Mouse (Mus musculus): ENCODE measurements around the gene Glt1d1. TPM values are rescaled to one million over a fixed set of nuclear protein-coding genes. Genes with fewer than 3 reads are reported as not detected.
A peak's percentile ranks its signal among the peaks of the same experiment; 100 is the strongest.

Glt1d1 gene
- polyA plus RNA-seq, 2 experiments = 0.47 to 1.5 TPM

DNA sequence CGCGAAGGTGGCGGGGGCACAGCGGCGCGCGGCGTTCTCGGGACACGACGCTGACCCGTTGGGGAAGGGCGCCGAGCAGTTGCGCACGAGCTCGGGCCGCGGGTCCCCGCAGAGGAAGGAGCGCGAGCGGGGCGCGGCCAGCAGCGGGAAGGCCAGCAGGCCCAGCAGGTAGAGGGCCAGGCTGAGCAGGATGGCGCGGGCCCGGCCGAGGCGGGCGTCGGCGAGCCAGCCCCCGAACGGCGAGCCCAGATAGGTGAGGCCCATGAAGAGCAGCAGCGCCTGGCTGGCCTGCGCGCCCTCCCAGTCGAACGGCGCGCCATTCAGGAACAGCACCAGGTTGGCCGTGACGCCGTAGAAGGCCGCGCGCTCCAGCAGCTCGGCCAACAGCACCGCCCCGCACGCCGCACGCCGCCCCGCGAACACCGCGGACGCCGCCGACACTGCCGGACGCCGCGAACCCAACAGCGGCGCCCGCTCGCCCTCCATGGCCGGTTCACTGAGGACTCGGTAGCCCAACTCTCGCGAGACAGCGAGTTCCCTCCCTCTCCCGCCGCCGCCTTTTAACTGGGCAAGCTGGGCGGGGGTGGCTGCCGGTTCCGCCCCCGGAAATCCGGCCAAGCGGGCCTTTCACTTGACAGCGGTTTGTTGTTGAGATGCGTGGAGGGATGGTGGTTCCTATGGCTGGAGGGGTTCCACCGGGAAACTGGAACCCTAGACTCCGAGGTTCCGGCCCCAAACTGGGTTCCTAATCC lies 15.0 kb upstream of the Glt1d1 start:
- Histone ChIP-seq H3K4me3 (replicated peaks; ENCODE audit: low read length) (peak overlapping the region; percentile 98), H3K27me3 (ENCODE audit: control insufficient read depth, insufficient read depth, low read length) (no peaks in the 10 kb centered on the region), H3K27ac (replicated peaks; ENCODE audit: low read depth, low read length) (peak overlapping the region; percentile 88), H3K4me2 (replicated peaks; ENCODE audit: low read depth, low read length, severe bottlenecking) (peak overlapping the region; percentile 87), H3K9me3 (ENCODE audit: control insufficient read depth, low read length) (no peaks in the 10 kb centered on the region), H3K4me1 (ENCODE audit: control insufficient read depth, insufficient read depth, low read length) (peaks cover 11% of the 10 kb centered on the region), H3K36me3 (ENCODE audit: control insufficient read depth, insufficient read depth, low read length) (no peaks in the 10 kb centered on the region), H3K9ac (ENCODE audit: low read depth, low read length, severe bottlenecking) (peak overlapping the region; percentile 97)
- DNase-seq (ENCODE audit: low spot score) (peak; percentile 98), ATAC-seq (ENCODE audit: low FRiP score, low read depth) (peak; percentile 96)
- 3% methylated on average over 44 of the region's 91 CpGs for WGBS
- peak; percentile 61; the same call in 1 of the 2 replicates for TF ChIP-seq POLR2A (IDR thresholded peaks at IDR 0.05; ENCODE audit: borderline replicate concordance, extremely low read depth, insufficient read depth, insufficient read length)

DNA sequence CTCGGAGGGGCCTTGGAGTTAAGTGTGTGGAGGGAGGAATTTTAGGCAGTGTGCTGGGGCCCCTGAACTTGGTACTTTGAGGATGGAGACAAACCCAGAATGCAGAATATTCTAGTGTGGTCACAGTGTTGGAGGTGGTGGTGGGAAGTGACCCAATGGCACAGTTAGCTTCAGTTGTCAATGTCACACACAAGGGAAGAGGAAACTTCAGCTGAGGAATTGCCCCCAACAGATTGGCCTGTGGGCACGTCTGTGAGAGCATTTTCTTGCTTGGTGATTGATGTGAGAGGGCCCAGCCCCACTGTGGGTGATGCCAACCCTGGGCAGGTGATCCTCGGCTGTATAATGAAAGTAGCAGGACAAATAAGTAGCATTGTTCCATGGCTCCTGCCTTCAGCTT lies 13.2 kb upstream of the Glt1d1 start:
- Histone ChIP-seq H3K36me3 (ENCODE audit: control insufficient read depth, insufficient read depth, low read length) (no peaks in the 10 kb centered on the region), H3K27ac (replicated peaks; ENCODE audit: low read depth, low read length) (no peak overlapping the region), H3K4me3 (replicated peaks; ENCODE audit: low read length) (no peak overlapping the region), H3K4me1 (ENCODE audit: control insufficient read depth, insufficient read depth, low read length) (peaks cover 11% of the 10 kb centered on the region), H3K4me2 (replicated peaks; ENCODE audit: low read depth, low read length, severe bottlenecking) (no peak overlapping the region), H3K27me3 (ENCODE audit: control insufficient read depth, insufficient read depth, low read length) (no peaks in the 10 kb centered on the region), H3K9ac (ENCODE audit: low read depth, low read length, severe bottlenecking) (no peak overlapping the region), H3K9me3 (ENCODE audit: control insufficient read depth, low read length) (no peaks in the 10 kb centered on the region)
- no peak for ATAC-seq (ENCODE audit: low FRiP score, low read depth)
- TF ChIP-seq POLR2A (IDR thresholded peaks at IDR 0.05; ENCODE audit: borderline replicate concordance, extremely low read depth, insufficient read depth, insufficient read length) = no peak
- 72% methylated on average over 3 of the region's 3 CpGs for whole genome bisulfite sequencing
- DNase-seq (ENCODE audit: low spot score) = no peak

DNA sequence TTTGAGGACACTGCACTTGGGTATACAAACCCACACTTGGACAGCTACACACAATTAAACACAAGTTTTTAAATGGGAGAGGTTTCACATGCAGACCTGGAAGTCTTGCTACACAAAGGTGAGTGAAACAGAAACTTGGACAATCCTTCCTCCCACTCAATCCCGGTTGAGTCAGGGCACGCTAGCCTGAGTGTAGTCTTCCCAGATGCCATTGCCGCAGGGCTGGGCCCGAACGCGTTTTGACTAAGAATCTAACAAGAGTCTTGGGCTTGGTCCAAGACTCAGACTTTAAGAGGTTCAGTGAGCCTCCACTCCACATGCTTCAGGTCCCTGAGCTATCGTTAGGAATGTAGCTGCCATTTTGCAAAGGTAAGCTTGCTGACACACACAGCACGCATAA lies 11.7 kb upstream of the Glt1d1 start:
- Histone ChIP-seq H3K27me3 (ENCODE audit: control insufficient read depth, insufficient read depth, low read length) (no peaks in the 10 kb centered on the region), H3K4me3 (replicated peaks; ENCODE audit: low read length) (no peak overlapping the region), H3K27ac (replicated peaks; ENCODE audit: low read depth, low read length) (no peak overlapping the region), H3K36me3 (ENCODE audit: control insufficient read depth, insufficient read depth, low read length) (no peaks in the 10 kb centered on the region), H3K9ac (ENCODE audit: low read depth, low read length, severe bottlenecking) (no peak overlapping the region), H3K4me2 (replicated peaks; ENCODE audit: low read depth, low read length, severe bottlenecking) (no peak overlapping the region), H3K4me1 (ENCODE audit: control insufficient read depth, insufficient read depth, low read length) (peaks cover 11% of the 10 kb centered on the region), H3K9me3 (ENCODE audit: control insufficient read depth, low read length) (no peaks in the 10 kb centered on the region)
- DNase-seq (ENCODE audit: low spot score) (no peak), ATAC-seq (ENCODE audit: low FRiP score, low read depth) (no peak)
- 63% methylated on average over 8 of the region's 8 CpGs for WGBS
- TF ChIP-seq POLR2A (IDR thresholded peaks at IDR 0.05; ENCODE audit: borderline replicate concordance, extremely low read depth, insufficient read depth, insufficient read length) = no peak

DNA sequence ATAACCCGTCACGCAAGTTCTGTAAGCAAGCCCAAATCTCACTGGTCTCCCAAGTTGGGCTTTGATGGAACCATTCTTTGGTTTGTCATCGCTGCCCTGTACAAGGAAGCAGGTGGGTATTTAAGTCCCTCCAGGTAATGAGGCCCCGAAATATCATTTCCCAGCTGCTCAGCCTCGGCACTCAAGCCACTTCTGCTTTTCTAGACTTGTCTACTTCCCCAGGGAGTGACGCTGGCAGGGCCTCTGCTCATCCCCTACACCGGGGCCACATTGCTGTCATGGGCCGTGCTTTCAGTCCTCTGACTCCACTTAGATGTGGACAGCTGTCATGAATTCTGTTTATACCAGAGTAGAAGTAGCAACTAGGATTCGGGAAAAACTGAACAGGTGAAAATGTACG lies 11.0 kb upstream of the Glt1d1 start:
- DNase-seq (ENCODE audit: low spot score) = no peak
- 79% methylated on average over 10 of the region's 10 CpGs for WGBS
- TF ChIP-seq POLR2A (IDR thresholded peaks at IDR 0.05; ENCODE audit: borderline replicate concordance, extremely low read depth, insufficient read depth, insufficient read length) = no peak
- Histone ChIP-seq H3K9ac (ENCODE audit: low read depth, low read length, severe bottlenecking) (no peak overlapping the region), H3K27me3 (ENCODE audit: control insufficient read depth, insufficient read depth, low read length) (no peaks in the 10 kb centered on the region), H3K27ac (replicated peaks; ENCODE audit: low read depth, low read length) (no peak overlapping the region), H3K4me1 (ENCODE audit: control insufficient read depth, insufficient read depth, low read length) (peaks cover 3% of the 10 kb centered on the region), H3K4me2 (replicated peaks; ENCODE audit: low read depth, low read length, severe bottlenecking) (no peak overlapping the region), H3K36me3 (ENCODE audit: control insufficient read depth, insufficient read depth, low read length) (no peaks in the 10 kb centered on the region), H3K9me3 (ENCODE audit: control insufficient read depth, low read length) (no peaks in the 10 kb centered on the region), H3K4me3 (replicated peaks; ENCODE audit: low read length) (no peak overlapping the region)
- ATAC-seq (ENCODE audit: low FRiP score, low read depth) = no peak

DNA sequence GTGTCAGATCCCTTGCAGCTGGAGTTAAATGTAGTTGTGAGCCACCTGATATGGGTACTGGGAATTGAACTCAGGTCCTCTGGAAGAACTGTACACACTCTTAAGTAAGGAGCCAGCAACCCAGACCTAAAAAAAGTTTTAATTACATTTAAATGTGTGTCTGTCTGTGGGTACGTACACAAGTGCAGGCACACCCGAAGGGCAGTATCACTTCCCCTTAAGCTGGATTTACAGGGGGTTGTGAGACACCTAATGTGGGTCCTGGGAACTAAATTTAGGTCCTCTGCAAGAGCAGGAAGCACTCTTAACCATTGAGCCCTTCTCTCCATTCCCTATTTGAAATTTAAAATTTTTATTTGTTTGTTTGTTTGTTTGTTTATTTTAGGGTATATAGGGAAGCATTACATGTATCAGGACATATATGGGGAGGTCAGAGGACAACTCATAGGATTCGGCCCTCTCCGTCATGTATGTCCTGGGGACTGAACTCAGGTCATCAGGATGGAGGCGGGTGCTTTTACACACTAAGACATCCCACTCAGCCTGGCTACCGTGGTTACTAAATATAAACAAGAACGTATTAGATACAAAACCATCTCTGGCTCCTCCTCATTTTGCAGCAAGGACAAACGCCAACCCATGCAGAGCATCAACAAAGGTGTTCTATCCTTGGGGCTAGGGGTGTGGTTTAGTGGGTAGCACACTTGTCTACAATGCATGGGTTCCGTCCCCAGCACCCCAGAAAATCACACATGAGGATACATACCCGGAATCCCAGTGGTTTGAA lies 7.4 kb upstream of the Glt1d1 start:
- DNase-seq (ENCODE audit: low spot score) (no peak), ATAC-seq (ENCODE audit: low FRiP score, low read depth) (no peak)
- no peaks in the 10 kb centered on the region for H3K4me1 ChIP-seq (ENCODE audit: control insufficient read depth, insufficient read depth, low read length)
- H3K36me3 ChIP-seq (ENCODE audit: control insufficient read depth, insufficient read depth, low read length) = no peaks in the 10 kb centered on the region
- no peak for TF ChIP-seq POLR2A (IDR thresholded peaks at IDR 0.05; ENCODE audit: borderline replicate concordance, extremely low read depth, insufficient read depth, insufficient read length)
- WGBS = 82% methylated on average over 10 of the region's 10 CpGs
- no peak overlapping the region for H3K4me3 ChIP-seq (replicated peaks; ENCODE audit: low read length)
- H3K4me2 ChIP-seq (replicated peaks; ENCODE audit: low read depth, low read length, severe bottlenecking) = no peak overlapping the region
- no peaks in the 10 kb centered on the region for H3K27me3 ChIP-seq (ENCODE audit: control insufficient read depth, insufficient read depth, low read length)
- H3K9me3 ChIP-seq (ENCODE audit: control insufficient read depth, low read length) = no peaks in the 10 kb centered on the region
- H3K27ac ChIP-seq (replicated peaks; ENCODE audit: low read depth, low read length) = no peak overlapping the region
- no peak overlapping the region for H3K9ac ChIP-seq (ENCODE audit: low read depth, low read length, severe bottlenecking)

All from limb, embryonic 14.5 days (tissue).